Mouse (Mus musculus) left cerebral cortex, adult 2 months (tissue): Measurements from ENCODE around the gene Ror1. TPM values are rescaled to one million over a fixed set of nuclear protein-coding genes. Genes with fewer than 3 reads are reported as not detected.

Source experiments
- DNase-seq, 2 experiments: peaks; one replicate each; pipeline ENCODE4 v3.0.0; 2021 to 2022; ENCODE audit warnings: low spot score in 2 of 2, mixed read lengths in 1 of 2; ENCODE audit errors: extremely low spot score in 1 of 2
- H3K27ac ChIP-seq: fragments of 200-600 bp; 2 replicates; pipeline ENCODE4 v1.8.1; 2022
- H3K4me3 ChIP-seq: fragments of 200-600 bp; 2 replicates; pipeline ENCODE4 v1.8.1; 2022
- CTCF ChIP-seq: fragments of 200-600 bp; IDR thresholded peaks from 2 replicates; pipeline ENCODE4 v1.8.1; 2022; ENCODE audit warnings: antibody characterized with exemption, mild to moderate bottlenecking, moderate library complexity
- intact Hi-C: fragments of 180-260 bp; cut with DNase I; formaldehyde crosslinking; loops from one replicate; pipeline ENCODE4 v1.15.1; 2025
- total RNA-seq, 2 experiments: library from RNA; stranded (reverse); gene quantifications; 2 replicates each; pipeline ENCODE4 v1.2.3; 2021

The Ror1 gene
- total RNA-seq, 2 experiments from 2014 or later, result 0.72 to 0.86 TPM

DNA sequence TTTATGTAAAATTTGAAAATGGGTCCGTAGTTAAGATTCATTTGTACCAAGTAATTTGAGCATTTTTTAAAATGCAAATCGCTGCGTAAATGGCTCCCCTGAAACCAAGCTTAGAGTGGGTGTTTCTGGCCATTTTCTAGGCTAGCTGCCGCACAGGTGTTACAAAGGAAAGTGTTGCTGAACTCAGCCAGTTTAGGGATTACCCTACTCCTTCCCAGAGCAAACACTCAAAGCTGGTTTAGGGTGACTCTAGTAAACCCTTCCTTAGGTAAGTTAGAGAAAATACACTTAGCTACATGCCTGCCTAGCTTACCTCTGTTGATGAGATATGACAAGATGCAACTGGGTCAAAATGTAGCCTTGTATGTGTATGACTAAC is 340.6 kb downstream of the Ror1 start:
- H3K4me3 ChIP-seq, result no peak overlapping the region
- TF ChIP-seq CTCF, result no peak
- intact Hi-C loops, result no loop called here

DNA sequence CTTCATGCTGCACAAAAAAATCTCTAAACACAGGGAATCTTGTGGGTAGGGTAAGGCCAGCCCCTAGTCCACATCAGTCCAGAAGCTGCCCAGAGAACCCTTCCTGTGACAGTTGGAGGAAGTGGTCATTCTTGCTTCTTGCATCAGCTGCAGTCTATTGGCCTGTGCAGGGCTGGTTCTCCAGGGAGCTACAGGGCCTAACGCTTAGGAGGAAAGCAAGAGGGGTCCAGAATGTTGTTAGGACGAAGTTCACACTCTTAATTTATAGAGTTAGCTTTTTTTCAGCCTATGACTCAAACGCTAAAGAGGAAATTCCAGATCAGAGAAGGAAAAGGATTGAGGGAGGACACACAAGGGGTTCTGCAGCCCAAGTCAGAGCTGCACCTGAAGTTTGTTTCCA is 351.3 kb downstream of the Ror1 start:
- no peak for TF ChIP-seq CTCF
- DNase-seq, result no peak
- Histone ChIP-seq H3K4me3 (no peak overlapping the region), H3K27ac (no peak overlapping the region)
- intact Hi-C loops, result no loop called here

More for the DNA sequence above, 340.6 kb downstream of the Ror1 start:
- H3K27ac ChIP-seq, result no peak overlapping the region
- DNase-seq, result no peak

DNA sequence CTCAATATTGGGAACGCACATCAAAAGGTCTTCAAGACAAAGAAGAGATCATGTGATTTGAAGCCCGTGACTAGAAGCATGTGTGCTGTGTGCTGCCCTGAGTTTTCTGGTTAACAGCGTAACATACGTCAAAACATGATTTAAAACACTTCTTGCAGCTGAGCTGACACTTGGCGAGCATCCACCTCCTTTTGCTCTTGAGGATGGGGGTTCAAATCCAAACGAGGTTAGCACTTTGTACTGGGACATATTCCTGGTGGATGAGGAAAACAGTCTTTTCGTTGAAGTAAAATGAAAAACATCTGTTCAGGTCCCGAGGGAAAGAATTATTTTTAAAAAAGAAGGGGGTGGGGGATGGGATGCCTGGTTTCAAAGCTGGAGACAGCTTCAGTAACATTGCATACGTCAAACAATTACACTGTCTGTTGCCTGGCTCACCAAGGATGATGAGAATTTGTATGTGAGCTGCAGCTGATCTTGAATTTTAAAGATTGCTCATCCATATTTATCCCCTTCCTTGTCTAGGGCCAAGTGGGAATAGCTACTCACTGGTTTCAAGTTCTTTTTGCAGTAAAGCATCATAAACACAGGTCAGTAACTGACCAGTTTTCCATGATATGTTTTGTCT is 367.0 kb downstream of the Ror1 start:
- H3K27ac ChIP-seq, result no peak overlapping the region
- intact Hi-C loops, result no loop called here
- no peak for TF ChIP-seq CTCF

DNA sequence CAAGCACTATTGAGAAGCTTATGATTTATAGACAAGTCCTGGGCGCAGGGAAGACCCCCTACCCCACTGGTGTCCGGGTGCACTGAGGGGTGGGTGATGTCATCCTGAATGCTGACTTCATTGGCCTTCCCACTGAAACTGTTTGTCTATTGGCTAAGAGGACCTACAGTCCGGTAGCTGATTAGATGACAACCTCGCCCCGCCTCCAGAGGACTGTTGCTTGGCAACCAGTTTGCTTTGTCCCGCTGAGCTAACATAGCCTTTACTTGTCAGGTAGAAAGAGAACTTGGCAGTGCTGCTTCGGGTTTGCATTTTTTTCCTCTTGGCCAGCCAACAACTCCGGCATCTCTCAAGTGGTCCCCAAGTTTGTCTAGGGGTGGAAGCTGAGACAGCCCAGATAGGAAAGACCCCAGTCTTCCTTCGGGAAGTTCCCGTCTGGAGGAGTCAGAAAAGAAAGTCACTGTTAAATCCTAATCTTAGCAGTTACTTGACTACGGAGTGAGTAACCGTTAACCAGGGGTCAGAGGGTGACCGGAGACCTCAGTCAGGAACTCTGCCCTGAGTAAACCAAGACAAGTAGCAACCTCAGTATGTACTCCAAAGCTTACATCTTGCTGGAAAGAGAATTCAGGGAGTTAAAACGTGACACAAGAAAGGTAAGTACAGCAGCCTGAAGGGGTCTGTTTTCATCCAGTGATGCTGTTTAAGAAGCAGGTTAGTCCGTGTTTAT is 383.2 kb downstream of the Ror1 start, which contains the start of gene Ube2u:
Gene Ube2u, plus strand, starts transcription at position 258 of the 730 bp plus-strand sequence.
- no peak for TF ChIP-seq CTCF
- peak; percentile 16 to 22 for DNase-seq
- H3K4me3 ChIP-seq, result no peak within 1 kb of the TSS
- intact Hi-C loops, result no loop called here
- no peak within 1 kb of the TSS for H3K27ac ChIP-seq

More for the DNA sequence above, 367.0 kb downstream of the Ror1 start:
- DNase-seq, result no peak
- no peak overlapping the region for H3K4me3 ChIP-seq

DNA sequence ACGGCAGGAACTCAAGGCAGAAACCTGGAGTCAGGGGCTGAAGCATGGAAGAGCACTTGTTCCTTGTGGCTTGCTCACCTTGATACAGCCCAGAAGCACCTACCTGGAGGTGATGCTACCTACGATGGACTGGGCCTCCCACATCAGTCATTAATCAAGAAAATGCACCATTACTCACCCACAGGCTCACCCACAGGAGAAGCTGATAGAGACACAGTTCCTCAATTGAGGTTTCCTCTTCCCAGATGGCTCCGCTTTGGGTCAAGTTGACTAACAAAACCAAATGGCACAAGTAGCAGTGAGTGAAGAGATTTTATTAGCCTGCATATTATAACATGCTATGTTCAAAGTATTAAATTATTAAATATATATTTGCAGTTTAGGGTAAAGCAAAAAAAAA is 392.9 kb downstream of the Ror1 start:
- intact Hi-C loops, result no loop called here
- no peak for TF ChIP-seq CTCF
- no peak for DNase-seq
- Histone ChIP-seq H3K4me3 (no peak overlapping the region), H3K27ac (no peak overlapping the region)

Other genes starting within 250 kb of the Ror1 start
- 10 to 100 TPM; 50.6 to 52.2 TPM for gene Pgm1, start 166.4 kb upstream of the Ror1 start, total RNA-seq
- 1 to 10 TPM; 4.1 to 4.8 TPM for gene Itgb3bp, start 166.0 kb upstream of the Ror1 start, total RNA-seq